Mouse (Mus musculus) retina, embryonic 14.5 days (tissue): ENCODE results near the gene Gm20683.
A peak's percentile ranks its signal among the peaks of the same experiment; 100 is the strongest.
"Not testable (repeated sequence)": the region's sequence is repeated elsewhere in the genome, so short reads cannot be mapped to it uniquely, and the experiment has no call there.

Experiments used
- DNase-seq: peaks from one replicate; pipeline ENCODE4 v3.0.0-alpha.2; 2015; ENCODE audit warnings: low spot score

Gene Gm20683

DNA sequence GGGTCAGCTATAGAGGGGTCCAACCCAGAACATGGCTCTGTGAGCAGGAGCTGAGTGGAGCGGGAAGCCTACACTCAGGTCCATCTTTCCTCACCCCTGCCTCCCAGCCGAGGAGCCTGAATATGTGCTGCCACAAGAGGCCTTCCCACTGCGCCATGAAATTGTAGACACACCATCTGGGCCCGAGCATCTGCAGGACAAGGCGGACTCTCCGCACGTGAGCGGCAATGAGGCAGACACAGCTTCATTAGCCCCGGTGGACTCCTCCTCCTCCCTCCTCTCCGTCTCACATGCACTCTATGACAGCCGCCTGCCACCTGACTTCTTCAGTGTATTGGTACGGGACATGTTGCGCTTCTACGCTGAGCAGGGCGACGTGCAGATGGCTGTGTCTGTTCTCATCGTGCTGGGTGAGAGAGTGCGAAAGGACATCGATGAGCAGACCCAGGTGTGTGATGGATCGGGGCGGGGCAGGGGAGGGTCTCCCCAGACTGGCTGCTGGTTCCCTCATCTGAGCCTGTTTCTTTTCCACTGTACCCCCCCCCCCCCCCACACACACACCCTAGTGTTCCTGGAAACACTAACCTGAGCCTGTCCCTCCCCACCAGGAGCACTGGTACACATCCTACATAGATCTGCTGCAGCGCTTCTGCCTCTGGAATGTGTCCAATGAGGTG lies 13.9 kb downstream of the Gm20683 start:
- no peak for DNase-seq

DNA sequence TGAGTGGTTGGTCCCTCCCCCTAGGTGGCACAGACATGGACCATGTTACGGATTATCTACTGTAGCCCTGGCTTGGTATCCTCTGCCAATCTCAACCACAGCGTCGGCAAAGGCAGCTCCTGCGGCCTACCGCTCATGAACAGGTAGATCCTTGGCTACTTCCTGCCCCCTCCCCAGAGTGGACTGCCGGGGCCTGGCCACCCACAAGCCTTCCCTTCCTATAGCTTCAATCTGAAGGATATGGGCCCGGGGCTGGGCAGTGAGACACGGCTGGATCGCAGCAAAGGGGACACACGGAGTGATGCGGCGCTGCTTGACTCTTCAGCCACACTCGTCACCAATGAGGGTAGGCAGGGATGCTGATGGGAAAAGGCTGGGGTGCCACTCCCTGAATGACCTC lies 14.6 kb downstream of the Gm20683 start:
- no peak for DNase-seq

DNA sequence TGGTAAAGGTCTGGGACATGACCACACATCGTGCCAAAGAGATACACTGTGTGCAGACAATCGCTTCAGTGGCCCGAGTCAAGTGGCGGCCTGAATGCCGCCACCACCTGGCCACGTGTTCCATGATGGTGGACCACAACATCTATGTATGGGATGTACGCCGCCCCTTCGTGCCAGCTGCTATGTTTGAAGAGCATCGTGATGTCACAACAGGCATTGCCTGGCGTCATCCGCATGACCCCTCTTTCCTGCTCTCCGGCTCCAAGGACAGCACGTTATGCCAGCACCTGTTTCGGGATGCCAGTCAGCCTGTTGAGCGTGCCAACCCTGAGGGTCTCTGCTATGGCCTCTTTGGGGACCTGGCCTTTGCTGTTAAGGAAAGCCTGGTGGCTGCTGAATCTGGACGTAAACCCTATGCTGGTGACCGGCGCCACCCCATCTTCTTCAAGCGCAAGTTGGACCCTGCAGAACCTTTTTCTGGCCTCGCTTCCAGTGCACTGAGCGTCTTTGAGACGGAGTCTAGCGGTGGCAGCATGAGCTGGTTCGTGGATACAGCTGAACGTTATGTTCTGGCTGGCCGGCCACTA lies 15.5 kb downstream of the Gm20683 start:
- DNase-seq = no peak

DNA sequence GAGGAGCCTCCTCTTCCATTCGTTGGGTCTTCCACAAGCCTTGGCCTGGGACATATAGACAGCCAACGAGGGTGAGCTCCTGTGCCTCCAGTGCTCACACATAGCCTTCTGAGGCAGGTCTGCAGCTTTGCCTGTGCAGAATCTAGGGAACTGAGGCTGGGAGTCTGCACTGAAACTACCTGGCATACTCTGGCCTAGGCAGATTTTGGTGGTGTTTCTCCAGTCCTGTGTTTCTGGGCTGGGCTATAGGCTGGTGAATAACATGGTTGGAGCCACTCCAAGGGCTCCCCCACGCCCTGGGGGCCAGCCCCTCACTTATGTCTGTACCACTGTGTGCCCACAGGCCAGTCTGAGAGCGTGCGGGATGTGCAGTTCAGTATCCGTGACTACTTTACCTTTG lies 16.3 kb downstream of the Gm20683 start:
- no peak for DNase-seq

DNA sequence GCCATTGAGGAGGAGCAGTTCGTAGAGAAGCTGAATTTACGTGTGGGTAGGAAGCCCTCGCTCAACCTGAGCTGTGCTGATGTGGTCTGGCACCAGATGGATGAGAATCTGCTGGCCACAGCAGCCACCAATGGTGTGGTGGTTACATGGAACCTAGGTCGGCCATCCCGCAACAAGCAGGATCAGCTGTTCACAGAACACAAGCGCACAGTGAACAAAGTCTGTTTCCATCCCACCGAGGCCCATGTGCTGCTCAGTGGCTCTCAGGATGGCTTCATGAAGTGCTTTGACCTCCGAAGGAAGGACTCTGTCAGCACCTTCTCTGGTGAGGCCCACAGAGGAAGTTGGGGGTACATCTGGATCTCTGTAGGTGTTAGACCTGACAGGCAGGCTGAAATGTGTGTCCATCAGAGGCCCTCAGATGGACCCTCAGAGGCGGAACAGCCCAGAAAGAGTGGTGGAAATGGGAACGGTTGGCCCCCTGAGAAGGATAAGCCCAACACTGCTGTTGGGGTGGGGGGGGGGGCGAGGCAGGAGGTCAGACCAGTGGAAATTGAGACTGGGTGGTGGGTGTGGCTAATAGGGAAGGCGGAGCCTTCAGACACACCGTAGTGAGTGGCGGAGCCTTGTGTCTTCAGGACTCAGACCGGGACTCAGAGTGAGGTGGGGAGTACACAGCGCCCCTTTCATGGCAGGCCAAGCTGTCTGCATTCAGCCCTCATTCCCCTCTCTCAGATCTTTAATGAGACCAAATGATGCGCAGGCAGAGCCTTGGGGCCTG lies 17.0 kb downstream of the Gm20683 start:
- DNase-seq = no peak

DNA sequence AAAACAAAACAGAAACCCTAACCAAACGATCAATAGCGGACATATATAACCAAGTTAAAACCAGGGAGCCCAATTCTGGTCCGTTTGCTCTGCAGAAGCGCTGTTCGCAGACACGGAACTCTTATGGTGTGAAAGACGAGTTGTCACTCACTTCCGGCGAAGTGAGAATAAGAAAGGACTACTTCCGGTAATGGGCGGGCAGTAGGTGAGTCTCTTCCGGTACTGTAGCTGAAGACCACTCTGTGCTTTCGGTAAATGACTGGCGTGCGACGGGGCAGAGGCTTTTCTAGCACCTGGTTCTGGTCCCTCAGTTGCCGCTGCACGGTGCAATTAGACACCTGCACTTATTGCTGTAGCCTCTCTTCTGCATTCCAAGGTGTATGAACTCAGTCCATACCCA lies 18.1 kb downstream of the Gm20683 start, which contains the start of gene Wdr24:
TSS of gene Wdr24 (plus strand) at position 176 of the 400 bp plus-strand sequence.
- DNase-seq = peak; percentile 93

DNA sequence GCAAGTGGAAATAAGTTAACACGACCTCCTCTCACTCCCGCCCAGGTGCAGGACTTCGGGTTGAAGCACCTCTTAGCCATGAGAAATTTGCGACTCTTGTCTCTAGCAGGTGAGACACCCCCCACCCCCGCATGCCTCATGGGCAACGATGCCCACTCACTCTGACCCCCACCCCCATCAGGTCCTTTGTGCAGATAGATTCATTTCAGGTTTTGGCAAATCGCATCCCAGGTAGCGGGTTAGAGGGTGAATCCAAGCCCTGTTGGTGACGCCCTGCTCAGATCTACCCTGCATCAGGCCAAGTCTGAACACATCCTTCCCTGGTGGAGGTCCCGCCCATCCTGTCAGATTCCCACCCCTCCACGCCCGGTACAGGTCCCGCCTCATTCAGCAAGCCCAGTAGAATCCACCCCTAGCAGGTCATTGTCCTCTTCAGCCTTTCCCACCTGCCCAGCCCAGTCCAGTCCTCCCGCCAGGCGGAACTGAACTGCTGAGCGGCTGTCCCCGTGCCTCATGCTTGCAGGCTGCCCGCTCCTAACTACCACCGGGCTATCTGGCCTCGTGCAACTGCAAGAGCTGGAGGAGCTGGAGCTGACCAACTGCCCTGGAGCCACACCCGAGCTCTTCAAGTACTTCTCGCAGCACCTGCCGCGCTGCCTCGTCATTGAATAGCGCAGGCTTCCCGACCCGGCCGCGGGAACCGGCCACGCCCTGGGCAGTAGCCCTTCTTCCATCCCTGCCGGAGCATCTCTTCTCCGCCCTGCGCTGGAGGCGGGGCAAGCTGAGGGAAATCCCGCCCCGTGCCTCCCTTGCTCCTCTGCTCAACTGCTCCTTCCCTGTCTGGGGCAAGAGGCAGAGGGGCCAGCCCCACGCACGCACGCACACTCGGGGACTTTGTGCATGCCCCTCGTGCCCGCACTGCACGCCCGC lies 22.4 kb downstream of the Gm20683 start:
- peak; percentile 22 for DNase-seq

DNA sequence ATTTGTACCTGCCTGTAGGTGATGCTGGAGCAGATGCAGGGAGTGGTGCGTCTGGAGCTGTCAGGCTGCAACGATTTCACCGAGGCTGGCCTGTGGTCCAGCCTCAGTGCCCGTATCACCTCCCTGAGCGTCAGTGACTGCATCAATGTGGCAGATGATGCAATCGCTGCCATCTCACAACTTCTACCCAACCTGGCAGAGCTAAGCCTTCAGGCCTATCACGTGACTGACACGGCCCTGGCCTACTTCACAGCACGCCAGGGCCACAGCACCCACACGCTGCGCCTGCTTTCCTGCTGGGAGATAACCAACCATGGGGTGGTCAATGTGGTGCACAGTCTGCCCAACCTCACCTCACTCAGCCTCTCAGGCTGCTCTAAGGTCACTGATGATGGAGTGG lies 23.9 kb downstream of the Gm20683 start:
- no peak for DNase-seq

DNA sequence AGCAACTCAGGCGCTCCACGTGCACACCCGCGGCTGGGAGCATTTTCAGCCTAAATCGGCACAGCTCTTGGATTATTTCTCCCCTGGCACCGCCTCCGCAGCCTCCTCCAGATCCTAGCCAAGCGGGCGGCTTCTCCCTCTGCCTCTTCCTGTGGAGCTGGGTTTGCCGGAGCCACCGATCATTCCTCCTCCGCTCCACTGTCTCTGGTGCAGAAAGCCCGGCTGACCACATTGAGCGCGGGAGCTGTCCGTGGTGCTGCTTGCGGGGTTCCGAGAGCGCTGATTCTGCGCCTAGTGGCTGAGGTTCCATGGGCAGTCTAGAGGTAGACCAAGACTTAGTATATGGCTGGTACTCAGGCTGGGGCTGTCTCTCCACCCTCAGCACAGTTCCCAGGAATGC lies 28.1 kb downstream of the Gm20683 start:
- DNase-seq = peak; percentile 90

DNA sequence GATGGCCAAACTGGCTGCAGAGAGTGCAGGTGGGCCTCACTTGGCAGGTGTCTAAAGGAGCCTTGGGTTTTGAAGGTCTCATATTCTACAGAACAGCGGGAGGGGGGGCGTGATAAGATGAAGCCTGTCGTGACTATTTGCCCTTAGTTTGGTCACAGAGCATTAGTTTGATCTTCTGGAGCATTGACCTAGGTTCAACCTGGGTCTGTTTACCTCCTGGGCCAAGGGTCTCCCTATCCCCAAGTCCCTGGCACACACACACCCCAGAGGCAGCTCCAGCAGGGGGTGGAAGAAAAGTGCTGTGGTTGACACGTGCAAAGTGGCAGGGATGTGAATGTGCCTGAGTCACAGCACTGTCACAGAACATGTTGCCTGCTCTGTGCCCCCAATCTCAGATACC lies 30.7 kb downstream of the Gm20683 start:
- DNase-seq = no peak

DNA sequence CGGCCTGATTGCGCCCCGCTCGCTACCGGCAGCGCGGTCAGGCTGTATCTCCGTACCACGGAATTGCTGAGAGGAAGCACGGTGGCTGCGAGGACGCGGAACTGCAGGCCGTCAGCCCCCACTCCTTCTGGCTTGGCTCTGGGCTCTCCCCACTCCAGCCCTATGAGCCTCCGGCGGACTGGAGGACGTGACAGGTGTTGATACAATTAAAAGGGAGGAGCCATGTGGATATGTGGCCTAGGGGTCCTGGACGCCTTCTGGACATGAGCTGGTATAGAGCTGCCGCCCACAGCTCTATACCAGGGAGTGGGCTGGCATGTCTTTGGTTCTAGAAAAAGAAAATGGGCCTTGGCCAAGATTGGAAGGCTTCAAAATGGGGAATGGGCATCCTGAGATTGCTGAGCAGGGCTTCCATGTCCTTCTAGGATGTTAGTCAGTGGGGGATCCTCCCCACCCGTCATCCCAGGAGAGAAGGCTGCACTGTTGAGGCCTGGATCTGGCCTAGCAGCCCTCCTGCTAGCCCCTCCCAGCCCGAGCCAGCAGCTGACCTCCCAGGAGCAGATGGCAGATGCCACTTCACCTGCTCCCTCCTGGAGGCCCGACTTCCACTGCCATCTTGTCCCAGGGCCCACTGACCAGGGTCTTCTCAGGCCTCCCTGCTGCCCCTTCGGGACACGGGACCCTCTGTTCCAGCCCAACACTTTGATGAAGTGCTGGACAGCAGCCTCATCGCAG lies 31.8 kb downstream of the Gm20683 start:
- DNase-seq = no peak

DNA sequence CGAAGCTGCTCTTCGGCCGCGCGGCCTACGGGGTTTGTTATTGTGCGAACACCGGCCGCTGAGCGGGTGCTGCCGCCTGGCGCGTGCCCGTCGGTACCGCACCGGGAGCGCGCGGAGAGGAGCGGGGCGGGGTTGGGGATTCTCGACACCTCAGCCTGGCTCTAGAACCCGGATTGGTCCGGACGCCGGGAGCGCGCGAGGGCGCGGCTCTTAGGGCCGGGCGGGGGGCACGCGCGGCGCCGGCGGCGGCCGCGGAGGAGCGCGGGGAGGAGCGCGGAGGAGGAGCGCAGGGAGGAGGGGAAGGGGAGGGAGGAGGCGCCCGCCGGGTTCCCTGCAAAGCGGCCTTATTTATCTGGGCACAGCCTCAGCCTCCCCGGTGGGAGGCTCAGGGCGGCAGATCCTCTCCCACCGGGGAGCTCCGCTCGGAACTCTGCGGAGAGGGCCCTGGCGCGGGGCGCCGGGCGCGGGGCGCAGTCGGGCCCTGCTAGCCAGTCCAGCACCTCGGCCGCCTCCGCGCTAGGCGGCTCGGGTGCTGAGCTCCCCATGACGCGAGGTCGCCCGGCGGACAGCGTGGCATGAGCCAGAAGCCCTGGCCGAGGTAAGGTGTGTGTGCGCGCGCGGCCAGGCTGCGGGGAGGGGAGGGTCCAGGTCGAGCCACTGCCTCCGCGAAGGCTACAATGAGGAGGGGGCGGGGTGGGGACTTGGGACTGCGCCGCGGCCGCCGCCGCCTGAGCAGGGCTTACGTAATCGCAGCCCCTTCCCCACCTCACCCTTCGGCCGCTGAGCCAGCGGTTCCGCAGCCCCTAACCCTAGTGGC lies 32.6 kb downstream of the Gm20683 start, which contains the start of gene Fbxl16:
TSS of gene Fbxl16 (plus strand) at position 297 of the 817 bp plus-strand sequence.
- DNase-seq = peak; percentile 91

DNA sequence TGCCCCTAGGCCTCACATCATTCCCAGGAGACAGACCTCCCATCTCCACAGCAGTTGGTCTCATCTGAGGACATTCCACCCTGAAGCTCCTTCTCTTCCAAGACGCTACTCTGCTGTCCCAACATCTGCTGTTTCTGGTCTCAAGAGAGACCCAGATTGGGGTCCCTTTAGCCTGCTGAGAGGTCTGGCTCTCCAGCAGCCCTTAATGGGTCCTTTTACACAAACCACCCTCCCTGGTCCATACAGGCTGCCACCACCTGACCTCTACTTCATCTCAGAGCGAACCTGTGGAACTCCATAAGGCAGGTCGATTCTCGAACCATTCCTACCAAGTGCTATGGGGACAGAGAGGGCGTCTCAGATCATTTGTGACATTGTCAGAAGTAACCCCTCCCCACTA lies 33.5 kb downstream of the Gm20683 start:
- DNase-seq = peak; percentile 32

DNA sequence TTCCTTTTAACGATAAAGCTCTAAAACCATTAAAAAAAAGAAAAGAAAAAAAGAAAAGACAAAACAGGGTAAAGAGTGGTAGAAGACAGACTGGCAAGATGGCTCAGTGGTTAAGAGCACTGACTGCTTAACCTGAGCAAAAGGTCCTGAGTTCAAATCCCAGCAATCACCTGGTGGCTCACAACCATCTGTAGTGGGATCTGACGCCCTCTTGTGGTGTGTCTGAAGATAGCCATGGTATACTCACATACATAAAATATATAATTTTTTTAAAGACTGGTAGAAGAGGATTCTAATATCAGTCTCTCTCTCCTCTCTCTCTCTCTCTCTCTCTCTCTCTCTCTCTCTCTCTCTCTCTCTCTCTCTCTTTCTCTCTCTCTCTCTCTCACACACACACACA lies 34.1 kb downstream of the Gm20683 start:
- DNase-seq = not testable (repeated sequence)

DNA sequence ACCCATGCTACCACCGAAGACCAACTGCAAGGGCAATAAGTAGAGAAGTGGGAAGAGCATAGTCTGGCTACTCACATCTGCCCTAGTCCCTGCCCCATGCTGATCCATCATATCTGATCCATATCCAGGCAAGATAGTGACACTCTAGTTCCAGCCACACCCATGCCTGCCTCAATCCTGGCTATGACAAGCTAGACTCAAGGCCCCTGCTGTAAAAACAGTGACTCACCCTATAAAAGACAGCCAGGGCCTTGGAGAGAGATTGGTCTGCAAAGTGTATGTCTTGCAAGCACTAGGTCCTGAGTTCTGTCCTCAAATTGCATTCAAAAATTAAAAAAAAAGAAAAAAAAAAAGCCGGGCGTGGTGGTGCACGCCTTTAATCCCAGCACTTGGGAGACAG lies 35.1 kb downstream of the Gm20683 start:
- DNase-seq = no peak

DNA sequence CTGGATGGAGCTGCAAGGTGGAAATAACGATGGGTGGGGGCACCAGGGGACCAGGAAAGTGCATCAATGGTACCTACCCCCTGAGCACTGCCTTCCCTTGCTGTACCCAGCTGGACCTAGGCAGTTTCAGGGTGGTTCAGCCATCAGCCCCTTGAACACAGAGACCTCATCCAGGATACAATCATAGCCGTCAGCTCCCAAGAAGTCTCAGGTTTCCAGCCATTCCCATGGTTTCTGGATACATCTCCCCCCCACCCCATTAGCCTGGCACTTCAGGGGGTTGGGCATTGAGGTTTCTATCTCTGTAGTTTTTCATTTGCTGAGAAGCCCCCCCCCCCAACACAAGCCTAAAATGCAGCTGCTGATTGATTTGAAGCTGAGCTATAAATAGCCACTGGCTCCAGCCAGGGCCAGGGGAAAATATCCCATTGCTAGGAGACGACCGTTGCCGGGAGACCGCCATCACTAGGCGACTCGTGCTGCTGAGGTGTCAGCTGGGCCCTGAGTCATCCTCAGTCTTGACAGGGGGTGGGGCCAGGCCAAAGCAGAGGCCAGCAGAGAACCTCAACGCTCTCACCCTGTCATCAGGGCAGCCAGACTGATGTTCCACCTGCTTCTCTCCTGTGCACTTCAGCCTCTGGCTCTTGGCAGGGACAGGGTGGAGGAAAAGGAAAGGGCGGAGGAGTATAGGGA lies 38.6 kb downstream of the Gm20683 start:
- DNase-seq = peak; percentile 92

DNA sequence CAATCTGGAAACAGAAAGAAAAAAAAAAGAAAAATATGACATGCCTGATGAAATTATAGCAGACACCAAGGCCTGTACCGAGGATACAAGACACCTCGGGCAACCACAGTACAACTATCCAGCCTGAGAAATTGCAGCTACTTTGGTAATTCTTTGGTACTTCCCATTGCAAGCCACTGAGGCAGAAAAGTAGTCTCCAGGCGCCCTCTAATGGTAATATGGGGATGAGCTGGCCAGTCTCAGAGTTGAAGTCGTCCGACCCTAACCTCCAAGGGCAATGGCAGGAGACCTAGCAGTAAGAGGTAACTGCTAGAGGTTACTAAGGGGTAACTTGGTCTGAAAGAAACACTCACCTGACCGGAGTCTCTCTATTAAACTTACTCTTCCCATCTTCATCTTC lies 40.5 kb downstream of the Gm20683 start:
- DNase-seq = peak; percentile 95

DNA sequence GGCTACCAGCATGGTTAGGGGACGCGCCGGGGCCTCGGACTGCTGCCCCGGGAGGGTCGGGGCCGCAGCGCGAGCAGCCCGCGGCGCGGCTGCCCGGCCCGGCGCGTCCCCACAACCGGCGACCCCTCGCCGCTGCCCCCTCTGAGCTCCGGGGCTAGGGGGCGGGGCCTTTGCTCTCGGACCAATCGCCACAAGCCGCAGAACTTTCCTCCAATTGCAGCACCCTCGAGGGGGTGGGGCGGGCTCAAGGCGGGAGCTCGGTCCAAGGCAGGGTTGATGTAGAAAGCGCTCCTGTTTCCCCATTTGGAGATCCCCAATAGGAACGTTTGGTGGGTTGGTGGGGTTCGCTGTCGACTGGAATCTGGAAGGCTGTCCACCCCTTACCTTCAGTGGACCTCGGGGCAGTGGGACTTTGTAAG lies 44.6 kb downstream of the Gm20683 start, which contains the start of gene Metrn:
TSS of gene Metrn (minus strand) at position 186 of the 419 bp plus-strand sequence.
- DNase-seq = peak; percentile 93

DNA sequence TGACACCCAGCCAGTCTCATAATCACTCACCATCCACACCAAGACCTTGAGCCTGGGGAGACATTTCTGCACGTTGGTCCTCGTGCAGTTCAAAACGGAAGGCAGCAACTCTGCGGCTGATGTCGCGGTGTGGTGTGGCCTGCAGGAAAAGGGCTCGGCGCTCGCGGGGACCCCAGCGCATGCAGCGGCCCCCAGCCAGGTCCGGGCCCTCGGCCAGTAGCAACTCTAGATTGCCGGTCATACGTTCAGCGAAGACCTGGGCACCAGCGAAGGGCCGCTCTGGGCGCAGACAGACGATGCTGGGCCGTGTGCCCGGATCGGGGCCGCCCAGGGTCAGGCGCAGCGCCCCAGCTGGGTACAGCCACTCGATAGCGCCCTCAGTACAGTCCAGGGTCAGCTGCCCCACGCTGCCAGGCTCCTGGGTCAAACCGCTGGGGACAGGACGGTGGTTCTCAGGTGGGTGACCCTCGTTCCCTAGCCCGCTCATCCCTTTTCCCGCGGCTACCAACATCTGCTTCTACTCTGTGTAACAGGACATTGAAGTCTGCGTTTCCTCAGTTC lies 45.3 kb downstream of the Gm20683 start:
- DNase-seq = no peak
